Mouse (Mus musculus): ENCODE measurements around the gene Cxcl3.

Cxcl3 gene

GRCm38 (mm10) chr5:90785659-90786588 lies at the start of gene Cxcl3:
Cxcl3 (plus strand) TSS chr5:90786103.
- peak; percentile 79 for DNase-seq

- DNase-seq = peak; percentile 51
These were observed 43.9 kb upstream of the Cxcl3 start for GRCm38 (mm10) chr5:90742029-90742428.

- no peak for DNase-seq
These were observed 32.0 kb upstream of the Cxcl3 start for GRCm38 (mm10) chr5:90753934-90754333.

- DNase-seq = peak; percentile 58
These were observed 27.8 kb upstream of the Cxcl3 start for GRCm38 (mm10) chr5:90758020-90758605.

GRCm38 (mm10) chr5:90759077-90760065 lies 26.5 kb upstream of the Cxcl3 start, which contains the start of gene Cxcl5:
Cxcl5 (plus strand) TSS chr5:90759360.
- no peak for DNase-seq

- no peak for DNase-seq
These were observed 25.6 kb upstream of the Cxcl3 start for GRCm38 (mm10) chr5:90760303-90760702.

- DNase-seq = no peak
These were observed 25.1 kb upstream of the Cxcl3 start for GRCm38 (mm10) chr5:90760844-90761243.

GRCm38 (mm10) chr5:90761834-90762233 lies 24.1 kb upstream of the Cxcl3 start:
- DNase-seq = no peak

- no peak for DNase-seq
These were observed 21.8 kb upstream of the Cxcl3 start for GRCm38 (mm10) chr5:90763912-90764665.

GRCm38 (mm10) chr5:90765821-90766606 lies 19.9 kb upstream of the Cxcl3 start:
- no peak for DNase-seq

GRCm38 (mm10) chr5:90768218-90768617 lies 17.7 kb upstream of the Cxcl3 start, which contains the start of gene Ppbp:
Ppbp (plus strand) TSS chr5:90768518.
- no peak for DNase-seq

- DNase-seq = no peak
These were observed 14.5 kb upstream of the Cxcl3 start for GRCm38 (mm10) chr5:90771369-90771768.

GRCm38 (mm10) chr5:90771880-90772653 lies 13.8 kb upstream of the Cxcl3 start, which contains the start of gene Pf4:
Pf4 (plus strand) TSS chr5:90772435.
- DNase-seq = peak; percentile 49

GRCm38 (mm10) chr5:90775562-90775961 lies 10.3 kb upstream of the Cxcl3 start:
- DNase-seq = no peak

- no peak for DNase-seq
These were observed 8.3 kb upstream of the Cxcl3 start for GRCm38 (mm10) chr5:90777621-90778020.

GRCm38 (mm10) chr5:90778856-90779255 lies 7.0 kb upstream of the Cxcl3 start:
- no peak for DNase-seq

- DNase-seq = peak; percentile 15
These were observed 2.2 kb upstream of the Cxcl3 start for GRCm38 (mm10) chr5:90783697-90784096.

GRCm38 (mm10) chr5:90788114-90788513 lies 2.2 kb downstream of the Cxcl3 start:
- no peak for DNase-seq

GRCm38 (mm10) chr5:90789306-90790073 lies 3.6 kb downstream of the Cxcl3 start:
- DNase-seq = peak; percentile 40

Data from lung, postnatal 36 days (tissue).